Mouse (Mus musculus): ENCODE measurements around the gene Capn10. TPM values are rescaled to one million over a fixed set of nuclear protein-coding genes. Genes with fewer than 3 reads are reported as not detected.

Gene Capn10
- polyA plus RNA-seq (2012; ENCODE audit: insufficient read depth, insufficient read length, missing spikeins): 6.1 and 6.8 TPM in 2 replicates

- H3K4me3 ChIP-seq (ENCODE audit: insufficient read depth, low read depth, low read length): peak within 1 kb of the TSS; percentile 79
- H3K27ac ChIP-seq (replicated peaks; ENCODE audit: low read depth, low read length): peak within 1 kb of the TSS; percentile 96
- H3K4me1 ChIP-seq (ENCODE audit: control insufficient read depth, insufficient read depth, insufficient read length, low read length): peaks cover 7% of the 10 kb centered on the region; the same call in 1 of the 2 replicates
Observed at GRCm38 (mm10) chr1:92934182-92934827, at the start of gene Capn10. Gene Capn10, plus strand, starts transcription at chr1:92934376.

GRCm38 (mm10) chr1:92888901-92889655 lies 45.1 kb upstream of the Capn10 start:
- H3K4me3 ChIP-seq (ENCODE audit: insufficient read depth, low read depth, low read length): no peak overlapping the region

GRCm38 (mm10) chr1:92892791-92893190 lies 41.4 kb upstream of the Capn10 start:
- Histone ChIP-seq H3K4me1 (ENCODE audit: control insufficient read depth, insufficient read depth, insufficient read length, low read length) (no peaks in the 10 kb centered on the region), H3K4me3 (ENCODE audit: insufficient read depth, low read depth, low read length) (no peak overlapping the region), H3K27ac (replicated peaks; ENCODE audit: low read depth, low read length) (no peak overlapping the region)

More at GRCm38 (mm10) chr1:92888901-92889655, 45.1 kb upstream of the Capn10 start:
- H3K27ac ChIP-seq (replicated peaks; ENCODE audit: low read depth, low read length): no peak overlapping the region
- H3K4me1 ChIP-seq (ENCODE audit: control insufficient read depth, insufficient read depth, insufficient read length, low read length): no peaks in the 10 kb centered on the region

- H3K27ac ChIP-seq (replicated peaks; ENCODE audit: low read depth, low read length): no peak overlapping the region
- H3K4me1 ChIP-seq (ENCODE audit: control insufficient read depth, insufficient read depth, insufficient read length, low read length): no peaks in the 10 kb centered on the region
- H3K4me3 ChIP-seq (ENCODE audit: insufficient read depth, low read depth, low read length): no peak overlapping the region
Observed at GRCm38 (mm10) chr1:92893896-92894295, 40.3 kb upstream of the Capn10 start.

- Histone ChIP-seq H3K4me3 (ENCODE audit: insufficient read depth, low read depth, low read length) (no peak overlapping the region), H3K27ac (replicated peaks; ENCODE audit: low read depth, low read length) (no peak overlapping the region), H3K4me1 (ENCODE audit: control insufficient read depth, insufficient read depth, insufficient read length, low read length) (no peaks in the 10 kb centered on the region)
Observed at GRCm38 (mm10) chr1:92895089-92895488, 39.1 kb upstream of the Capn10 start.

GRCm38 (mm10) chr1:92902786-92903185 lies 31.4 kb upstream of the Capn10 start, which contains the start of gene Ankmy1:
Gene Ankmy1, minus strand, starts transcription at chr1:92902906.
- peaks cover 3% of the 10 kb centered on the region; the same call in 1 of the 2 replicates for H3K4me1 ChIP-seq (ENCODE audit: control insufficient read depth, insufficient read depth, insufficient read length, low read length)
- no peak within 1 kb of the TSS for H3K27ac ChIP-seq (replicated peaks; ENCODE audit: low read depth, low read length)
- H3K4me3 ChIP-seq (ENCODE audit: insufficient read depth, low read depth, low read length): no peak within 1 kb of the TSS

GRCm38 (mm10) chr1:92903627-92904026 lies 30.5 kb upstream of the Capn10 start:
- peaks cover 5% of the 10 kb centered on the region; the same call in 1 of the 2 replicates for H3K4me1 ChIP-seq (ENCODE audit: control insufficient read depth, insufficient read depth, insufficient read length, low read length)

GRCm38 (mm10) chr1:92905703-92906310 lies 28.4 kb upstream of the Capn10 start:
- Histone ChIP-seq H3K4me1 (ENCODE audit: control insufficient read depth, insufficient read depth, insufficient read length, low read length) (peaks cover 12% of the 10 kb centered on the region), H3K4me3 (ENCODE audit: insufficient read depth, low read depth, low read length) (no peak overlapping the region), H3K27ac (replicated peaks; ENCODE audit: low read depth, low read length) (no peak overlapping the region)

More at GRCm38 (mm10) chr1:92903627-92904026, 30.5 kb upstream of the Capn10 start:
- H3K27ac ChIP-seq (replicated peaks; ENCODE audit: low read depth, low read length): no peak overlapping the region
- no peak overlapping the region for H3K4me3 ChIP-seq (ENCODE audit: insufficient read depth, low read depth, low read length)

- H3K4me3 ChIP-seq (ENCODE audit: insufficient read depth, low read depth, low read length): peak within 1 kb of the TSS; percentile 97
- peaks cover 19% of the 10 kb centered on the region for H3K4me1 ChIP-seq (ENCODE audit: control insufficient read depth, insufficient read depth, insufficient read length, low read length)
- peak within 1 kb of the TSS; percentile 58 for H3K27ac ChIP-seq (replicated peaks; ENCODE audit: low read depth, low read length)
Observed at GRCm38 (mm10) chr1:92906779-92907631, 27.2 kb upstream of the Capn10 start, which contains the start of gene Dusp28. Gene Dusp28, plus strand, starts transcription at chr1:92906981.

- Histone ChIP-seq H3K4me3 (ENCODE audit: insufficient read depth, low read depth, low read length) (peak overlapping the region; percentile 97), H3K27ac (replicated peaks; ENCODE audit: low read depth, low read length) (0 out of 2 replicates have a peak overlapping the region, but pooled peaks have one; percentile 35)
Observed at GRCm38 (mm10) chr1:92907632-92908360, 26.4 kb upstream of the Capn10 start.

GRCm38 (mm10) chr1:92908664-92909063 lies 25.5 kb upstream of the Capn10 start:
- H3K27ac ChIP-seq (replicated peaks; ENCODE audit: low read depth, low read length): no peak overlapping the region
- no peak overlapping the region for H3K4me3 ChIP-seq (ENCODE audit: insufficient read depth, low read depth, low read length)
- H3K4me1 ChIP-seq (ENCODE audit: control insufficient read depth, insufficient read depth, insufficient read length, low read length): peaks cover 21% of the 10 kb centered on the region

More at GRCm38 (mm10) chr1:92907632-92908360, 26.4 kb upstream of the Capn10 start:
- H3K4me1 ChIP-seq (ENCODE audit: control insufficient read depth, insufficient read depth, insufficient read length, low read length): peaks cover 21% of the 10 kb centered on the region

GRCm38 (mm10) chr1:92909068-92909467 lies 25.1 kb upstream of the Capn10 start:
- no peak overlapping the region for H3K27ac ChIP-seq (replicated peaks; ENCODE audit: low read depth, low read length)
- peaks cover 21% of the 10 kb centered on the region for H3K4me1 ChIP-seq (ENCODE audit: control insufficient read depth, insufficient read depth, insufficient read length, low read length)
- H3K4me3 ChIP-seq (ENCODE audit: insufficient read depth, low read depth, low read length): no peak overlapping the region

- Histone ChIP-seq H3K4me3 (ENCODE audit: insufficient read depth, low read depth, low read length) (peak within 1 kb of the TSS; percentile 90), H3K4me1 (ENCODE audit: control insufficient read depth, insufficient read depth, insufficient read length, low read length) (peaks cover 21% of the 10 kb centered on the region), H3K27ac (replicated peaks; ENCODE audit: low read depth, low read length) (peak within 1 kb of the TSS; percentile 6; the same call in 1 of the 2 replicates)
Observed at GRCm38 (mm10) chr1:92910239-92910885, 23.8 kb upstream of the Capn10 start, which contains the start of gene Rnpepl1. Gene Rnpepl1, plus strand, starts transcription at chr1:92910783.

All from brown adipose tissue, adult 24 weeks (tissue).